Mouse (Mus musculus): Measurements from ENCODE around the gene Olfr902. TPM values are rescaled to one million over a fixed set of nuclear protein-coding genes. Genes with fewer than 3 reads are reported as not detected.

The Olfr902 gene
- polyA plus RNA-seq, 1 experiment from 2014 or later, result not detected

- H3K4me3 ChIP-seq (ENCODE audit: low read depth, low read length), result no peak within 1 kb of the TSS
- no peaks in the 10 kb centered on the region for H3K27me3 ChIP-seq (ENCODE audit: control insufficient read depth, insufficient read depth, low read length)
- ATAC-seq (replicated peaks; ENCODE audit: insufficient number of reproducible peaks, low FRiP score, low TSS enrichment), result no peak
- H3K27ac ChIP-seq (ENCODE audit: low read depth, low read length), result no peak within 1 kb of the TSS
- H3K36me3 ChIP-seq (ENCODE audit: control insufficient read depth, insufficient read depth, low read length), result no peaks in the 10 kb centered on the region
- H3K9ac ChIP-seq (ENCODE audit: low read depth, low read length), result no peak within 1 kb of the TSS
- 73% methylated on average over 3 of the region's 3 CpGs for WGBS (ENCODE audit: insufficient replicate concordance)
- no peaks in the 10 kb centered on the region for H3K9me3 ChIP-seq (replicated peaks; ENCODE audit: control insufficient read depth, low read length)
- no peak within 1 kb of the TSS for H3K4me2 ChIP-seq
- H3K4me1 ChIP-seq (ENCODE audit: control insufficient read depth, insufficient read depth, low read length), result no peaks in the 10 kb centered on the region
Observed at GRCm38 (mm10) chr9:38486785-38487184, 39.3 kb downstream of the Olfr902 start, which contains the start of gene Olfr906. TSS of gene Olfr906 (plus strand) at chr9:38487085.

- Histone ChIP-seq H3K27ac (ENCODE audit: low read depth, low read length) (no peak within 1 kb of the TSS), H3K36me3 (ENCODE audit: control insufficient read depth, insufficient read depth, low read length) (no peaks in the 10 kb centered on the region), H3K4me1 (ENCODE audit: control insufficient read depth, insufficient read depth, low read length) (no peaks in the 10 kb centered on the region), H3K9me3 (replicated peaks; ENCODE audit: control insufficient read depth, low read length) (no peaks in the 10 kb centered on the region), H3K4me2 (no peak within 1 kb of the TSS), H3K4me3 (ENCODE audit: low read depth, low read length) (no peak within 1 kb of the TSS), H3K9ac (ENCODE audit: low read depth, low read length) (no peak within 1 kb of the TSS), H3K27me3 (ENCODE audit: control insufficient read depth, insufficient read depth, low read length) (no peaks in the 10 kb centered on the region)
- ATAC-seq (replicated peaks; ENCODE audit: insufficient number of reproducible peaks, low FRiP score, low TSS enrichment), result no peak
- 59% methylated on average over 2 of the region's 2 CpGs for WGBS (ENCODE audit: insufficient replicate concordance)
Observed at GRCm38 (mm10) chr9:38495501-38495900, 48.0 kb downstream of the Olfr902 start, which contains the start of gene Olfr907. TSS of gene Olfr907 (plus strand) at chr9:38495801.

Other genes with a start within 250 kb of the Olfr902 start
- not detected in 2 replicates for gene Olfr893, start 239.3 kb upstream of the Olfr902 start, polyA plus RNA-seq (2014; fragmentation: Nextera tagmentation; extraction: Ambion mirVana)
- gene Olfr894, start 229.6 kb upstream of the Olfr902 start, polyA plus RNA-seq (2014; fragmentation: Nextera tagmentation; extraction: Ambion mirVana), result not detected in 2 replicates
- gene Olfr143, start 194.9 kb upstream of the Olfr902 start, polyA plus RNA-seq (2014; fragmentation: Nextera tagmentation; extraction: Ambion mirVana), result not detected in 2 replicates
- gene Olfr895, start 179.8 kb upstream of the Olfr902 start, polyA plus RNA-seq (2014; fragmentation: Nextera tagmentation; extraction: Ambion mirVana), result not detected in 2 replicates
- not detected in 2 replicates for gene Olfr896-ps1, start 156.5 kb upstream of the Olfr902 start, polyA plus RNA-seq (2014; fragmentation: Nextera tagmentation; extraction: Ambion mirVana)
- not detected in 2 replicates for gene Olfr25, start 118.6 kb upstream of the Olfr902 start, polyA plus RNA-seq (2014; fragmentation: Nextera tagmentation; extraction: Ambion mirVana)
- not detected in 2 replicates for gene Olfr898, start 99.2 kb upstream of the Olfr902 start, polyA plus RNA-seq (2014; fragmentation: Nextera tagmentation; extraction: Ambion mirVana)
- gene Olfr250, start 80.8 kb upstream of the Olfr902 start, polyA plus RNA-seq (2014; fragmentation: Nextera tagmentation; extraction: Ambion mirVana), result not detected in 2 replicates
- not detected in 2 replicates for gene Olfr251, start 70.6 kb upstream of the Olfr902 start, polyA plus RNA-seq (2014; fragmentation: Nextera tagmentation; extraction: Ambion mirVana)
- not detected in 2 replicates for gene Olfr147, start 46.0 kb upstream of the Olfr902 start, polyA plus RNA-seq (2014; fragmentation: Nextera tagmentation; extraction: Ambion mirVana)
- gene Olfr901, start 18.2 kb upstream of the Olfr902 start, polyA plus RNA-seq (2014; fragmentation: Nextera tagmentation; extraction: Ambion mirVana), result not detected in 2 replicates
- gene Olfr904, start 15.5 kb downstream of the Olfr902 start, polyA plus RNA-seq (2014; fragmentation: Nextera tagmentation; extraction: Ambion mirVana), result not detected in 2 replicates
- gene Olfr905, start 23.5 kb downstream of the Olfr902 start, polyA plus RNA-seq (2014; fragmentation: Nextera tagmentation; extraction: Ambion mirVana), result not detected in 2 replicates
- gene Olfr906, start 39.4 kb downstream of the Olfr902 start, polyA plus RNA-seq (2014; fragmentation: Nextera tagmentation; extraction: Ambion mirVana), result not detected in 2 replicates
- gene Olfr907, start 48.1 kb downstream of the Olfr902 start, polyA plus RNA-seq (2014; fragmentation: Nextera tagmentation; extraction: Ambion mirVana), result not detected in 2 replicates
- gene Olfr911-ps1, start 73.9 kb downstream of the Olfr902 start, polyA plus RNA-seq (2014; fragmentation: Nextera tagmentation; extraction: Ambion mirVana), result not detected in 2 replicates
- gene Olfr910, start 90.2 kb downstream of the Olfr902 start, polyA plus RNA-seq (2014; fragmentation: Nextera tagmentation; extraction: Ambion mirVana), result not detected in 2 replicates
- not detected in 2 replicates for gene Olfr912, start 132.5 kb downstream of the Olfr902 start, polyA plus RNA-seq (2014; fragmentation: Nextera tagmentation; extraction: Ambion mirVana)
- gene Olfr913, start 145.1 kb downstream of the Olfr902 start, polyA plus RNA-seq (2014; fragmentation: Nextera tagmentation; extraction: Ambion mirVana), result not detected in 2 replicates
- gene Olfr914, start 157.4 kb downstream of the Olfr902 start, polyA plus RNA-seq (2014; fragmentation: Nextera tagmentation; extraction: Ambion mirVana), result not detected in 2 replicates
- not detected in 2 replicates for gene Olfr916, start 212.2 kb downstream of the Olfr902 start, polyA plus RNA-seq (2014; fragmentation: Nextera tagmentation; extraction: Ambion mirVana)
- gene Olfr917, start 218.2 kb downstream of the Olfr902 start, polyA plus RNA-seq (2014; fragmentation: Nextera tagmentation; extraction: Ambion mirVana), result not detected in 2 replicates
- gene Olfr918, start 226.9 kb downstream of the Olfr902 start, polyA plus RNA-seq (2014; fragmentation: Nextera tagmentation; extraction: Ambion mirVana), result not detected in 2 replicates

Measured in heart, embryonic 11.5 days (tissue).